Comparison of ENCODE assay signal across 20 mouse cellular contexts in genomic region chr10:4456409-4456808, GRCm38 (mm10). TPM values are rescaled to one million over a fixed set of nuclear protein-coding genes. Genes with fewer than 3 reads are reported as not detected.
DNase-seq lines count a peak whose midpoint lies in the region; ATAC-seq and TF ChIP-seq lines count a peak whose summit lies in the region.
"Had no signal": no experiment of that assay in that cellular context is flagged by ENCODE, and none has a peak within 500 bp of the region (broad histone marks: within the 10 kb centered on the region; RNA-seq: fewer than 3 reads in every experiment).

No protein-coding gene starts in this region.

- 57% methylated on average over 4 of the region's 4 CpGs for WGBS in heart, embryonic 11.5 days (ENCODE audit: insufficient replicate concordance)
- 75% methylated on average over 4 of the region's 4 CpGs for WGBS in stomach, embryonic 14.5 days
- 72% methylated on average over 4 of the region's 4 CpGs for WGBS in stomach, postnatal 0 days

- no peaks in the 10 kb centered on the region for H3K9me3 ChIP-seq in heart, embryonic 11.5 days (replicated peaks; ENCODE audit: control insufficient read depth, low read length)
- H3K9me3 ChIP-seq in stomach, embryonic 14.5 days (ENCODE audit: control insufficient read depth, low read depth, low read length) = no peaks in the 10 kb centered on the region
- no peaks in the 10 kb centered on the region for H3K9me3 ChIP-seq in stomach, postnatal 0 days (ENCODE audit: control insufficient read depth, low read length)
- peaks cover 4% of the 10 kb centered on the region for H3K9me3 ChIP-seq in megakaryocyte, embryonic 14.5 days
- H3K9me3 ChIP-seq: heart, embryonic 10.5 days; midbrain, embryonic 13.5 days; neural tube, embryonic 15.5 days had no signal

- H3K27me3 ChIP-seq in heart, embryonic 11.5 days (ENCODE audit: control insufficient read depth, insufficient read depth, low read length) = no peaks in the 10 kb centered on the region
- H3K27me3 ChIP-seq in stomach, embryonic 14.5 days (ENCODE audit: control insufficient read depth, insufficient read depth, low read length) = no peaks in the 10 kb centered on the region
- H3K27me3 ChIP-seq in stomach, postnatal 0 days (ENCODE audit: control insufficient read depth, insufficient read depth, low read length) = no peaks in the 10 kb centered on the region
- H3K27me3 ChIP-seq in megakaryocyte, embryonic 14.5 days (replicated peaks) = no peaks in the 10 kb centered on the region
- H3K27me3 ChIP-seq: midbrain, embryonic 13.5 days; neural tube, embryonic 15.5 days; Patski had no signal

- no peak for TF ChIP-seq EP300 in stomach, postnatal 0 days (optimal IDR thresholded peaks at IDR 0.05)

- DNase-seq in heart, adult 11 months = peak; percentile 87
- DNase-seq in stomach, postnatal 0 days (ENCODE audit: low spot score) = no peak
- DNase-seq in embryo, embryonic 11 days = no peak
- no peak for DNase-seq in gastrocnemius, postnatal 4 days (ENCODE audit: low spot score in 2 of 2)
- no peak for DNase-seq in yolk sac, embryonic 10.5 days (ENCODE audit: low spot score)
- DNase-seq: cerebellum, adult 9-11 months; gastrocnemius, postnatal 10 days; heart, postnatal 4 days; kidney, adult 2 months; kidney, postnatal 4 days; lung, postnatal 14 days had no signal

- TF ChIP-seq CTCF in stomach, postnatal 0 days (IDR thresholded peaks at IDR 0.05; ENCODE audit: low read depth) = no peak

- peaks cover 5% of the 10 kb centered on the region; the same call in 1 of the 2 replicates for H3K36me3 ChIP-seq in heart, embryonic 11.5 days (ENCODE audit: control insufficient read depth, insufficient read depth, low read length)
- H3K36me3 ChIP-seq in stomach, embryonic 14.5 days (ENCODE audit: control insufficient read depth, insufficient read depth, low read length) = peaks cover 15% of the 10 kb centered on the region; the same call in 1 of the 2 replicates
- peaks cover 14% of the 10 kb centered on the region for H3K36me3 ChIP-seq in stomach, postnatal 0 days (ENCODE audit: control insufficient read depth, insufficient read depth, low read length)
- peaks cover 52% of the 10 kb centered on the region for H3K36me3 ChIP-seq in megakaryocyte, embryonic 14.5 days (replicated peaks; ENCODE audit: low read length)

- no peak overlapping the region for H3K4me3 ChIP-seq in heart, embryonic 11.5 days (ENCODE audit: low read depth, low read length)
- H3K4me3 ChIP-seq in stomach, embryonic 14.5 days (ENCODE audit: low read depth, low read length) = no peak overlapping the region
- H3K4me3 ChIP-seq in stomach, postnatal 0 days (ENCODE audit: low read depth, low read length) = no peak overlapping the region
- H3K4me3 ChIP-seq in megakaryocyte, embryonic 14.5 days (replicated peaks) = peak overlapping the region; percentile 54
- H3K4me3 ChIP-seq: heart, embryonic 10.5 days; midbrain, embryonic 13.5 days; myocyte; neural tube, embryonic 15.5 days had no signal

- no peaks in the 10 kb centered on the region for H3K4me1 ChIP-seq in heart, embryonic 11.5 days (ENCODE audit: control insufficient read depth, insufficient read depth, low read length)
- no peaks in the 10 kb centered on the region for H3K4me1 ChIP-seq in stomach, embryonic 14.5 days (ENCODE audit: control insufficient read depth, insufficient read depth, low read length)
- no peaks in the 10 kb centered on the region for H3K4me1 ChIP-seq in stomach, postnatal 0 days (replicated peaks; ENCODE audit: control insufficient read depth, insufficient read depth)
- peaks cover 49% of the 10 kb centered on the region for H3K4me1 ChIP-seq in megakaryocyte, embryonic 14.5 days
- H3K4me1 ChIP-seq: heart, embryonic 10.5 days; midbrain, embryonic 13.5 days; neural tube, embryonic 15.5 days had no signal

- H3K9ac ChIP-seq in heart, embryonic 11.5 days (ENCODE audit: low read depth, low read length) = no peak overlapping the region
- no peak overlapping the region for H3K9ac ChIP-seq in stomach, embryonic 14.5 days (replicated peaks; ENCODE audit: low read depth, low read length)
- H3K9ac ChIP-seq in stomach, postnatal 0 days (ENCODE audit: low read length) = no peak overlapping the region
- H3K9ac ChIP-seq: midbrain, embryonic 13.5 days; neural tube, embryonic 15.5 days had no signal

- H3K4me2 ChIP-seq in heart, embryonic 11.5 days = no peak overlapping the region
- no peak overlapping the region for H3K4me2 ChIP-seq in stomach, embryonic 14.5 days (replicated peaks; ENCODE audit: low read depth, low read length)
- H3K4me2 ChIP-seq in stomach, postnatal 0 days (replicated peaks; ENCODE audit: low read depth) = no peak overlapping the region
- H3K4me2 ChIP-seq: midbrain, embryonic 13.5 days; neural tube, embryonic 15.5 days had no signal

- ATAC-seq in heart, embryonic 11.5 days (replicated peaks; ENCODE audit: insufficient number of reproducible peaks, low FRiP score, low TSS enrichment) = no peak
- peak; percentile 23; the same call in 1 of the 2 replicates for ATAC-seq in stomach, embryonic 14.5 days (ENCODE audit: insufficient number of reproducible peaks, insufficient read depth, low FRiP score, low read depth)
- no peak for ATAC-seq in stomach, postnatal 0 days (ENCODE audit: low FRiP score, low TSS enrichment)
- ATAC-seq: midbrain, embryonic 13.5 days; Patski had no signal

- H3K27ac ChIP-seq in heart, embryonic 11.5 days (ENCODE audit: low read depth, low read length) = no peak overlapping the region
- no peak overlapping the region for H3K27ac ChIP-seq in stomach, embryonic 14.5 days (ENCODE audit: low read length)
- H3K27ac ChIP-seq in stomach, postnatal 0 days (replicated peaks) = no peak overlapping the region
- H3K27ac ChIP-seq: heart, embryonic 10.5 days; midbrain, embryonic 13.5 days; neural tube, embryonic 15.5 days had no signal

RNA-seq across cellular contexts. Expression of gene Armt1, which starts 24.1 kb away (rescaled TPM):
- polyA plus RNA-seq in heart, embryonic 11.5 days (2014; fragmentation: Nextera tagmentation; extraction: Ambion mirVana) = 20.2 and 23.3 TPM in 2 replicates
- polyA plus RNA-seq in stomach, embryonic 14.5 days (2014; fragmentation: Nextera tagmentation; extraction: Ambion mirVana) = 16.6 and 18.5 TPM in 2 replicates
- polyA plus RNA-seq in stomach, postnatal 0 days (2015; fragmentation: Nextera tagmentation; extraction: Ambion mirVana) = 7.5 and 8.1 TPM in 2 replicates
- 5.2 TPM in 1 of 2 replicates, not detected in the other for polyA plus RNA-seq in megakaryocyte, embryonic 14.5 days (2012; ENCODE audit: insufficient read depth, low replicate concordance)
- 10 to 100 TPM; 11.1 to 12.5 TPM for total RNA-seq in gastrocnemius, postnatal 4 days (2021)

RNA-seq across cellular contexts. Expression of gene Rmnd1, which starts 24.2 kb away (rescaled TPM):
- polyA plus RNA-seq in heart, embryonic 11.5 days (2014; fragmentation: Nextera tagmentation; extraction: Ambion mirVana) = 87.3 and 91.7 TPM in 2 replicates
- polyA plus RNA-seq in stomach, embryonic 14.5 days (2014; fragmentation: Nextera tagmentation; extraction: Ambion mirVana) = 53.4 and 55.1 TPM in 2 replicates
- 16.6 and 19.3 TPM in 2 replicates for polyA plus RNA-seq in stomach, postnatal 0 days (2015; fragmentation: Nextera tagmentation; extraction: Ambion mirVana)
- polyA plus RNA-seq in megakaryocyte, embryonic 14.5 days (2012; ENCODE audit: insufficient read depth, low replicate concordance) = 2.3 TPM in 1 of 2 replicates, not detected in the other
- 10 to 100 TPM; 24.6 to 34.3 TPM for total RNA-seq in gastrocnemius, postnatal 4 days (2021)

RNA-seq across cellular contexts. Expression of gene Ccdc170, which starts 25.9 kb away (rescaled TPM):
- polyA plus RNA-seq in heart, embryonic 11.5 days (2014; fragmentation: Nextera tagmentation; extraction: Ambion mirVana) = 0.11 TPM in 1 of 2 replicates, not detected in the other
- 0.14 TPM in 1 of 2 replicates, not detected in the other for polyA plus RNA-seq in stomach, embryonic 14.5 days (2014; fragmentation: Nextera tagmentation; extraction: Ambion mirVana)
- polyA plus RNA-seq in stomach, postnatal 0 days (2015; fragmentation: Nextera tagmentation; extraction: Ambion mirVana) = 0.06 TPM in 1 of 2 replicates, not detected in the other
- 0.06 TPM in 1 of 2 replicates, not detected in the other for polyA plus RNA-seq in megakaryocyte, embryonic 14.5 days (2012; ENCODE audit: insufficient read depth, low replicate concordance)
- total RNA-seq in gastrocnemius, postnatal 4 days (2021) = under 1 TPM; 0.34 to 0.39 TPM
- polyA plus RNA-seq: forebrain, embryonic 11.5 days; heart, embryonic 10.5 days had no signal
